In genomic region chr6:33126574-33126973, GRCm38 (mm10) we compare ENCODE assay signal across 8 mouse cellular contexts.
DNase-seq lines count a peak whose midpoint lies in the region; ATAC-seq and TF ChIP-seq lines count a peak whose summit lies in the region.

No protein-coding gene starts in this region.

- no peaks in the 10 kb centered on the region for H3K36me3 ChIP-seq in lung, postnatal 0 days (ENCODE audit: insufficient read depth, low read length)

- no peak overlapping the region for H3K27ac ChIP-seq in lung, postnatal 0 days (ENCODE audit: low read length)

- peak; percentile 49 to 56 for DNase-seq in B cell, adult 2 months
- DNase-seq in WW6 (ENCODE audit: low read depth, low spot score) = peak; percentile 73
- DNase-seq in cerebellum, postnatal 4 days (ENCODE audit: low spot score in 2 of 2) = peak; percentile 44 to 61
- DNase-seq in gonadal fat pad, adult 2 months (ENCODE audit: low read depth) = peak; percentile 10
- DNase-seq in kidney, postnatal 36 days = peak; percentile 73 to 91
- DNase-seq in lung, postnatal 0 days (ENCODE audit: low spot score) = peak; percentile 86
- DNase-seq in right cerebral cortex, postnatal 10 days (ENCODE audit: low spot score in 2 of 2) = peak; percentile 48 to 63
- DNase-seq in urinary bladder, postnatal 36 days (ENCODE audit: low spot score in 2 of 2) = peak; percentile 66 to 73

- no peaks in the 10 kb centered on the region for H3K4me1 ChIP-seq in lung, postnatal 0 days (ENCODE audit: insufficient read depth, low read depth, low read length)

- ATAC-seq in lung, postnatal 0 days = peak; percentile 37; the same call in 1 of the 2 replicates

- H3K4me2 ChIP-seq in lung, postnatal 0 days (replicated peaks; ENCODE audit: low read depth, low read length) = no peak overlapping the region

- H3K9me3 ChIP-seq in lung, postnatal 0 days (ENCODE audit: low read length) = no peaks in the 10 kb centered on the region

- WGBS in lung, postnatal 0 days = 8% methylated on average over 8 of the region's 8 CpGs

- TF ChIP-seq EP300 in lung, postnatal 0 days (IDR thresholded peaks at IDR 0.05) = no peak

- TF ChIP-seq CTCF in lung, postnatal 0 days (IDR thresholded peaks at IDR 0.05) = peak; percentile 88

- no peak overlapping the region for H3K4me3 ChIP-seq in lung, postnatal 0 days (ENCODE audit: low read depth, low read length)

- no peak overlapping the region for H3K9ac ChIP-seq in lung, postnatal 0 days (replicated peaks; ENCODE audit: low read depth)

- no peaks in the 10 kb centered on the region for H3K27me3 ChIP-seq in lung, postnatal 0 days (replicated peaks; ENCODE audit: insufficient read depth, low read length)

Comparison
In these comparisons a context has a peak if more than half of its experiments do, and no peak if none do; other contexts are left out.
1. DNase-seq: peak in every context shown above with its lines; median percentile 86 in lung, postnatal 0 days; 82 in kidney, postnatal 36 days; 73 in WW6; 70 in urinary bladder, postnatal 36 days; 56 in right cerebral cortex, postnatal 10 days; 52 in B cell, adult 2 months; 52 in cerebellum, postnatal 4 days; 10 in gonadal fat pad, adult 2 months.